8 mouse cellular contexts compared by ENCODE assay signal in the genomic region with DNA sequence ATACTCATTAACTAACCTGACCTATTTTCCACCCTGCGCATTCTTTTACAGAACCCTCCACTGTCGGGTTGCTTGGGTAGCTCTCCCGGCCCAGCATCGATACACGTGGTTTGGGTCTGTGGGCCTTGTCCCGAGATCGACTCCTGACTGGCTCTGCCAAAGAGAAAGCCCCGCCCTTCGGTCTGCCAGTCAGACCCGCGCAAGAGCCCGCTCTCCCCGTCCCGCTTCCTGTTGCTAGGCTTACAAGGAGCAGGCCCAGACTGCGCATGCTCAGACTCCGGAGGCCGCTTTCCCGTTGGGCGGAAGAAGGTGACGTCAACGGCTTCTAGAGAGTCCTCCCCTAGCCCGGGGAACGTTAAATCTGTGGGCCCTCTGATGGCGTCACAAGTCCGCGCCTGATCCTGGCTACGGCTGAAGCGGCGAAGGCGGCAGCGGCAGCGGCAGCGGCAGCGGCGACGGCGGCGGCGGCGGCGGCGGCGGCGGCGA. TPM values are rescaled to one million over a fixed set of nuclear protein-coding genes. Genes with fewer than 3 reads are reported as not detected.
DNase-seq lines count a peak whose midpoint lies in the region; ATAC-seq and TF ChIP-seq lines count a peak whose summit lies in the region.

Gene Senp2 (plus strand): TSS at position 386 of the 486 bp plus-strand sequence.

- no peaks in the 10 kb centered on the region for H3K9me3 ChIP-seq in embryonic facial prominence, embryonic 13.5 days
- no peaks in the 10 kb centered on the region for H3K9me3 ChIP-seq in limb, embryonic 12.5 days
- H3K9me3 ChIP-seq in midbrain, embryonic 15.5 days, result no peaks in the 10 kb centered on the region

- TF ChIP-seq POLR2A in kidney, adult 2 months (IDR thresholded peaks at IDR 0.05; ENCODE audit: low read depth, low read length), result peak; percentile 17
- peak; percentile 28; the same call in 1 of the 2 replicates for TF ChIP-seq POLR2A in spleen, adult 2 months (IDR thresholded peaks at IDR 0.05; ENCODE audit: low read depth, low read length)

- 0 out of 2 replicates have a peak, but pooled peaks cover 5% of the 10 kb centered on the region for H3K36me3 ChIP-seq in embryonic facial prominence, embryonic 13.5 days
- H3K36me3 ChIP-seq in kidney, adult 2 months (ENCODE audit: control insufficient read depth, insufficient read depth, low read length), result no peaks in the 10 kb centered on the region
- H3K36me3 ChIP-seq in limb, embryonic 12.5 days, result peaks cover 12% of the 10 kb centered on the region; the same call in 1 of the 2 replicates
- no peaks in the 10 kb centered on the region for H3K36me3 ChIP-seq in midbrain, embryonic 15.5 days (replicated peaks)
- no peaks in the 10 kb centered on the region; the same call in 1 of the 2 replicates for H3K36me3 ChIP-seq in spleen, adult 2 months (ENCODE audit: control insufficient read depth, insufficient read depth, low read length)

- peak; percentile 99 for ATAC-seq in embryonic facial prominence, embryonic 13.5 days (ENCODE audit: insufficient number of reproducible peaks, insufficient read depth, low FRiP score, low TSS enrichment, low read depth)
- peak; percentile 99 for ATAC-seq in limb, embryonic 12.5 days (ENCODE audit: insufficient number of reproducible peaks, insufficient read depth, low FRiP score, low TSS enrichment, low read depth)
- peak; percentile 99 for ATAC-seq in midbrain, embryonic 15.5 days (replicated peaks)

- under 1% methylated on average over 45 of the region's 45 CpGs for WGBS in embryonic facial prominence, embryonic 13.5 days
- under 1% methylated on average over 45 of the region's 45 CpGs for WGBS in kidney, adult 2 months
- WGBS in limb, embryonic 12.5 days, result under 1% methylated on average over 43 of the region's 45 CpGs
- WGBS in midbrain, embryonic 15.5 days, result under 1% methylated on average over 30 of the region's 45 CpGs
- under 1% methylated on average over 38 of the region's 45 CpGs for WGBS in spleen, adult 2 months

- peaks cover 15% of the 10 kb centered on the region for H3K4me1 ChIP-seq in embryonic facial prominence, embryonic 13.5 days
- H3K4me1 ChIP-seq in kidney, adult 2 months (ENCODE audit: control insufficient read depth, insufficient read depth, low read length), result peaks cover 4% of the 10 kb centered on the region; the same call in 1 of the 2 replicates
- H3K4me1 ChIP-seq in limb, embryonic 12.5 days (replicated peaks), result peaks cover 15% of the 10 kb centered on the region
- H3K4me1 ChIP-seq in midbrain, embryonic 15.5 days, result peaks cover 18% of the 10 kb centered on the region
- H3K4me1 ChIP-seq in spleen, adult 2 months (ENCODE audit: control insufficient read depth, insufficient read depth, insufficient read length), result 0 out of 2 replicates have a peak, but pooled peaks cover 3% of the 10 kb centered on the region

- H3K9ac ChIP-seq in embryonic facial prominence, embryonic 13.5 days, result peak within 1 kb of the TSS; percentile 95
- peak within 1 kb of the TSS; percentile 90 for H3K9ac ChIP-seq in limb, embryonic 12.5 days (replicated peaks)
- H3K9ac ChIP-seq in midbrain, embryonic 15.5 days, result peak within 1 kb of the TSS; percentile 82

- peak within 1 kb of the TSS; percentile 75 for H3K27ac ChIP-seq in embryonic facial prominence, embryonic 13.5 days
- 0 out of 2 replicates have a peak within 1 kb of the TSS, but pooled peaks have one; percentile 60 for H3K27ac ChIP-seq in kidney, adult 2 months (ENCODE audit: insufficient read depth, low read depth, low read length)
- peak within 1 kb of the TSS; percentile 53 for H3K27ac ChIP-seq in limb, embryonic 12.5 days
- peak within 1 kb of the TSS; percentile 88 for H3K27ac ChIP-seq in midbrain, embryonic 15.5 days
- peak within 1 kb of the TSS; percentile 79 for H3K27ac ChIP-seq in spleen, adult 2 months (ENCODE audit: insufficient read depth, low read length)

- H3K4me2 ChIP-seq in embryonic facial prominence, embryonic 13.5 days, result peak within 1 kb of the TSS; percentile 76
- H3K4me2 ChIP-seq in limb, embryonic 12.5 days, result peak within 1 kb of the TSS; percentile 67
- peak within 1 kb of the TSS; percentile 83 for H3K4me2 ChIP-seq in midbrain, embryonic 15.5 days

- no peak for TF ChIP-seq CTCF in kidney, adult 2 months (conservative IDR thresholded peaks at IDR 0.05; ENCODE audit: insufficient read depth, insufficient read length, low read depth, low read length)
- no peak for TF ChIP-seq CTCF in spleen, adult 2 months (IDR thresholded peaks at IDR 0.05; ENCODE audit: extremely low read depth, insufficient read depth, insufficient read length, insufficient replicate concordance)

- peak within 1 kb of the TSS; percentile 94 for H3K4me3 ChIP-seq in embryonic facial prominence, embryonic 13.5 days
- peak within 1 kb of the TSS; percentile 99 for H3K4me3 ChIP-seq in kidney, adult 2 months (ENCODE audit: insufficient read depth, low read depth, low read length)
- peak within 1 kb of the TSS; percentile 97 for H3K4me3 ChIP-seq in limb, embryonic 12.5 days (replicated peaks)
- H3K4me3 ChIP-seq in midbrain, embryonic 15.5 days, result peak within 1 kb of the TSS; percentile 98
- H3K4me3 ChIP-seq in spleen, adult 2 months (ENCODE audit: extremely low read depth, insufficient read depth, insufficient read length), result peak within 1 kb of the TSS; percentile 85

- peak; percentile 99 for DNase-seq in 3134 (ENCODE audit: extremely low read depth, insufficient read length, low spot score)
- peak; percentile 100 for DNase-seq in adrenal gland, postnatal 36 days
- DNase-seq in heart, adult 18-20 months, result peak; percentile 100
- DNase-seq in kidney, adult 2 months, result peak; percentile 100
- DNase-seq in spleen, adult 2 months (ENCODE audit: low read depth in 1 of 2, low spot score in 2 of 2), result peak; percentile 99 to 100

- H3K27me3 ChIP-seq in embryonic facial prominence, embryonic 13.5 days, result no peaks in the 10 kb centered on the region
- no peaks in the 10 kb centered on the region for H3K27me3 ChIP-seq in kidney, adult 2 months (replicated peaks; ENCODE audit: control insufficient read depth, insufficient read depth, low read length)
- H3K27me3 ChIP-seq in limb, embryonic 12.5 days, result no peaks in the 10 kb centered on the region
- no peaks in the 10 kb centered on the region for H3K27me3 ChIP-seq in midbrain, embryonic 15.5 days (replicated peaks)
- no peaks in the 10 kb centered on the region for H3K27me3 ChIP-seq in spleen, adult 2 months (ENCODE audit: control insufficient read depth, insufficient read depth, low read length)

RNA-seq across cellular contexts. Expression of gene Senp2, which starts in this region (rescaled TPM):
- 10 to 100 TPM; 43.1 to 53.5 TPM for total RNA-seq in adrenal gland, postnatal 36 days (2021)
- 50.9 and 54.5 TPM in 2 replicates for polyA plus RNA-seq in embryonic facial prominence, embryonic 13.5 days (2015; fragmentation: Nextera tagmentation; extraction: Ambion mirVana)
- 10 to 100 TPM; 24.2 to 25.9 TPM for total RNA-seq in heart, adult 18-20 months (2021)
- 7.1 and 8.2 TPM in 2 replicates for polyA plus RNA-seq in kidney, adult 2 months (2012; rRNA removed)
- 62.9 and 67.6 TPM in 2 replicates for polyA plus RNA-seq in limb, embryonic 12.5 days (2016; fragmentation: Nextera tagmentation; extraction: Ambion mirVana)
- 46.3 and 49.7 TPM in 2 replicates for polyA plus RNA-seq in midbrain, embryonic 15.5 days (2015; fragmentation: Nextera tagmentation; extraction: Ambion mirVana)
- 7.4 TPM in 2 replicates for polyA plus RNA-seq in spleen, adult 2 months (2012; rRNA removed)

Comparison
In these comparisons a context has a peak if more than half of its experiments do, and no peak if none do; other contexts are left out.
1. Peak in every context shown above with its lines: DNase-seq, ATAC-seq, H3K4me3 ChIP-seq and H3K27ac ChIP-seq.